Mouse (Mus musculus) intestine, postnatal 0 days (tissue): ENCODE measurements at regions not wholly inside any gene's neighbourhood (a gene's known extent, or its start where the extent isn't known, plus 50 kb on each side); places are given as distances from the start of the nearest gene placed in this dataset.

Experiments
- ATAC-seq: fragments of 200-750 bp; cut with Nextera tagmentation; 2 replicates; pipeline ENCODE4 v1.8.0; 2017; ENCODE audit warnings: mild to moderate bottlenecking, moderate TSS enrichment, moderate library complexity
- H3K27ac ChIP-seq: fragments of 300-500 bp; sonication (generic); 2 replicates; pipeline ENCODE4 v1.5.1; 2014; ENCODE audit warnings: mild to moderate bottlenecking, low read depth, low read length, moderate library complexity
- H3K27me3 ChIP-seq: fragments of 300-500 bp; sonication (generic); replicated peaks from 2 replicates; pipeline ENCODE4 v1.6.1; 2014; ENCODE audit warnings: low read length, mixed read lengths; ENCODE audit not compliant: control insufficient read depth, insufficient read depth
- H3K36me3 ChIP-seq: fragments of 300-500 bp; sonication (generic); 2 replicates; pipeline ENCODE4 v1.6.1; 2014; ENCODE audit warnings: mild to moderate bottlenecking, moderate library complexity; ENCODE audit not compliant: control insufficient read depth, insufficient read depth
- H3K4me1 ChIP-seq: fragments of 300-500 bp; sonication (generic); replicated peaks from 2 replicates; pipeline ENCODE4 v1.6.1; 2014; ENCODE audit warnings: antibody characterized with exemption, low read length, mixed read lengths; ENCODE audit not compliant: control insufficient read depth, insufficient read depth
- H3K4me2 ChIP-seq: fragments of 300-500 bp; sonication (generic); replicated peaks from 2 replicates; pipeline ENCODE4 v1.6.1; 2014; ENCODE audit warnings: low read depth, mild to moderate bottlenecking, moderate library complexity
- H3K4me3 ChIP-seq: fragments of 300-500 bp; sonication (generic); 2 replicates; pipeline ENCODE4 v1.5.1; 2014; ENCODE audit warnings: low read depth, low read length
- H3K9ac ChIP-seq: fragments of 300-500 bp; sonication (generic); 2 replicates; pipeline ENCODE4 v1.6.1; 2014; ENCODE audit warnings: mild to moderate bottlenecking, low read depth, low read length
- H3K9me3 ChIP-seq: fragments of 300-500 bp; sonication (generic); 2 replicates; pipeline ENCODE4 v1.6.1; 2016; ENCODE audit warnings: mixed run types; ENCODE audit not compliant: control insufficient read depth
- CTCF ChIP-seq: sonication (generic); IDR thresholded peaks from 2 replicates; pipeline ENCODE4 v1.5.1; 2016; ENCODE audit warnings: low read depth, mild to moderate bottlenecking, control low read depth, antibody characterized with exemption, moderate library complexity
- WGBS: fragments of 180-500 bp; shearing (Covaris S2); extraction: QIAGEN DNeasy Blood & Tissue Kit; methylation state at CpG from one replicate; pipeline ENCODE4 v1.1.7; 2014; 5-methylcytosine and 5-hydroxymethylcytosine counted together

DNA sequence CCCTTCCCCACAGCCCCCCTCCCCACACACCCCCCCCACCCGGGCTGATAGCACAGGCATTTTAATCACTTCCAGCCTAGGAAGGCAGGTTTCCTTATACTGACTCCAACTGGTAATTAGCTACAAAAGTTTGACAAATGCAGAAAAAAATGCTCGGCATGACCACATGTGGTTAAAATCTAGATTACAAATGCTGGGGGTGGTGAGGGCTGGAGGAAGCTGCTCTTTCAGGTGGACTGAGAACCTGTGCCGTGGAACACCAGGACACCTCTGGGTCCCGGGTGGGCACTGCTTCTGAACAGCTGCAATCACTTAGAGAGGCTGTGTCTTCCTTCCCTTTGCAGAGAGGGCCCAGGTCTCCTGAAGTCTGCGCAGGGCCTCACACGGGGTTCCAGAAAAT is 358.7 kb downstream of the Nuak1 start:
- Histone ChIP-seq H3K4me1 (no peaks in the 10 kb centered on the region), H3K4me2 (no peak overlapping the region), H3K4me3 (no peak overlapping the region), H3K36me3 (no peaks in the 10 kb centered on the region), H3K9me3 (no peaks in the 10 kb centered on the region), H3K9ac (no peak overlapping the region), H3K27ac (no peak overlapping the region), H3K27me3 (no peaks in the 10 kb centered on the region)
- ATAC-seq = no peak
- TF ChIP-seq CTCF = no peak
- 37% methylated on average over 6 of the region's 6 CpGs for WGBS

DNA sequence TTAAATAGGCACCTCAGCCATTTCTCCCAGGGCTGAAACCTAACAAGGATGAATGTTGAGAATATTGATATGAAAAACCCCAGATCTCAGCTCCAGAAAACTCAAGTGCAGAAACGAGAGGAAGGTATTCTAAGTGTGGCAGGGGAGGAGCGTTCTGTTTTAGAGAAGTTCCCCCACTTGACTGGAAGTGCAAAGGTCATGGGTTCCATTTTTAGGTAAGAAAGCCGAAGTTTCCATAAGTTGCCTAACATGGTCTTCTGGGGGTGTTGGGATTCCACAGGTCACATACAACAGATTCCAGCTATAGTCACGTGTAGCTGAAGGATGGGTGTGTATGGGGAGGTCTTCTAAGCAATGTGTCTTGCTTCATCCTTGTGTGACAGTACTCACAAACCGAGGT is 352.9 kb downstream of the Nuak1 start:
- no peaks in the 10 kb centered on the region for H3K36me3 ChIP-seq
- no peak for TF ChIP-seq CTCF
- no peak overlapping the region for H3K9ac ChIP-seq
- H3K4me2 ChIP-seq = no peak overlapping the region
- no peaks in the 10 kb centered on the region for H3K9me3 ChIP-seq
- H3K27me3 ChIP-seq = no peaks in the 10 kb centered on the region
- 77% methylated on average over 5 of the region's 5 CpGs for WGBS
- no peak for ATAC-seq
- H3K4me3 ChIP-seq = no peak overlapping the region
- no peaks in the 10 kb centered on the region for H3K4me1 ChIP-seq
- no peak overlapping the region for H3K27ac ChIP-seq

DNA sequence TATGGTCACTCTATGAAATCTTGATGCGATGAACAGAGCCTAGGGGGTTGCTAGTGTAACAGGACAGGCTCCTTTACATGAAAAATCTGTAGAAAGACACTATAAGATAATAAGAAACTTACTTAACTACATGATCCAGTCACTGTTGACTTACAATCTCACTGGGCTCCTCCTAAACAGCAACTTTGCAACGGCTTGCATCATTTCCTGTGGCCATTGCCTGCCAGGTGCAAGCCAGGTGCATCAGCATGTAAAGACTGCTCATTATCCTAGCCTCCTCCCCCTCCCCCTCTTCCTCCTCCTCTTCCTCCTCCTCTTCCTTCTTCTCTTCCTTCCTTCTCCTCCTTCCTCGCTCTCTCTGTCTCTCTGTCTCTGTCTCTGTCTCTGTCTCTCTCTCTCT is 352.5 kb downstream of the Nuak1 start:
- H3K4me2 ChIP-seq = no peak overlapping the region
- H3K9me3 ChIP-seq = no peaks in the 10 kb centered on the region
- no peaks in the 10 kb centered on the region for H3K36me3 ChIP-seq
- no peak overlapping the region for H3K4me3 ChIP-seq
- TF ChIP-seq CTCF = no peak
- no peak overlapping the region for H3K9ac ChIP-seq
- 84% methylated on average over 3 of the region's 3 CpGs for WGBS
- H3K27ac ChIP-seq = no peak overlapping the region
- no peak for ATAC-seq
- no peaks in the 10 kb centered on the region for H3K27me3 ChIP-seq
- no peaks in the 10 kb centered on the region for H3K4me1 ChIP-seq

DNA sequence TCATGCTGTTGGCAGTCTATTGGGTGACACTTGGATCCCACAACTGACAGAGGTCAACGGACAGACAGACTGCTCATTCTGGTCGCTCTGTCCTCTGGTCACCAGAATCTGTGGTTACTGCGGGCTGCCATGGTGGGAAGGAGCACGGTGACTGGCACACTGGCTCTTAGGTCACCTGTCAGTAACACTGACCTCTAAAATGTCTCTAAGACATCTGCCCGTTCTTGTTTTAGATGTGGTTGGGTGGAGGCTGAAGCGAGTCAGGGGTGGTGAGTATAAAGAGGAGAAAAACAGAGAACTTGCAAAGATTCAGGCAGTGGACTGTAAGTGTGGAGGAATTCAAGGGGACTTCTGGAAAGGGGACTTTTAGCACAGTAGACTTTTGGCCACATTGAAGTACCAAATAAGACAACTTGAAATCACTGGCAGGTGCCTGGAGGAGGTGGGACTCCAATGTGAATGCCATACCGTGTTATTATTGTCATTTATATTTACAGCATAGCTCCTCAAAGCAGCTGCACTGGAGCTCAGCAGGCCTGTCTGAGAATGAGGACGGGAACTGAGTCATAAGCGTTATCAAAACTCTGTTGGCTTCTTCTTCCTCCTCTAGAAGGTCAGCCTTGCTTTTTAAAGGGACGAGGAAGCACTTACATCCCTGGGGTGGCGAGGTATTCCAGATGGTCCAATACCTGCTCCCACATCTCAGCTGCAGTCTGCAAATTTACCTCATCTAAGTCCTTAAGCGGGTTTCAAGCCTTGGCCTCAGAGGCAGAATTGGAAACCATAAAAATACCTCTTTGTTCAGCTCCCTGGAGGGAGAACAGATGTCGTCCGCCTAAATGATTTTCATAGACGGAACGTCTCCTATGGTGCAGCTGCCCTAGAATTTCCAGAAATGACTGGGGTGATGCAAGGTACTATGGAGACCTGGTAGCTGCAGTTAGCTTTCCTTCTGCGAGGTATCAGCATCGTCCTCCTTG is 351.3 kb downstream of the Nuak1 start:
- 83% methylated on average over 18 of the region's 18 CpGs for WGBS
- Histone ChIP-seq H3K27ac (no peak overlapping the region), H3K4me1 (no peaks in the 10 kb centered on the region), H3K4me3 (no peak overlapping the region), H3K9me3 (no peaks in the 10 kb centered on the region), H3K36me3 (no peaks in the 10 kb centered on the region), H3K4me2 (no peak overlapping the region), H3K27me3 (no peaks in the 10 kb centered on the region), H3K9ac (no peak overlapping the region)
- ATAC-seq = no peak
- TF ChIP-seq CTCF = no peak

DNA sequence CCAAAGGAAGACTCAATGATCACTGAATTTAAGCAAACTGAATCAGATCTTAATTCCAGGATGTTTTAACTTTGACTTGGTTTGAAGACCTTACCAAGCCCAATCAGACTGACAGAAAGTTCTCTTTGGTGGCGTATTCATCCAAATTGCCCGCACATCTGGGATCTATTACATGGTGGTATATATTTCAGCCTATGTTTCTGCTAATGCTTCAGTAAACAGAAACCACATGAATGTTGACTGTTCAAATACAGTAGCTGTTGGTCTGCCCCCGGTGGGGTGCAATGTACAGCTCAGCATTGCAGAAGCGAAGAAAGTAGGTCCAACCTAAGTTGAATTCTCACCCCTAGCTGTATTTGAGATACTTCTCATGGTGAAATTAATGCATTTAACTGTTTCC is 346.5 kb downstream of the Nuak1 start:
- no peak overlapping the region for H3K4me3 ChIP-seq
- 87% methylated on average over 4 of the region's 4 CpGs for WGBS
- H3K4me2 ChIP-seq = no peak overlapping the region
- H3K9ac ChIP-seq = no peak overlapping the region
- TF ChIP-seq CTCF = no peak
- H3K9me3 ChIP-seq = no peaks in the 10 kb centered on the region
- no peaks in the 10 kb centered on the region for H3K27me3 ChIP-seq
- no peaks in the 10 kb centered on the region for H3K4me1 ChIP-seq
- no peak overlapping the region for H3K27ac ChIP-seq
- ATAC-seq = no peak
- H3K36me3 ChIP-seq = no peaks in the 10 kb centered on the region

DNA sequence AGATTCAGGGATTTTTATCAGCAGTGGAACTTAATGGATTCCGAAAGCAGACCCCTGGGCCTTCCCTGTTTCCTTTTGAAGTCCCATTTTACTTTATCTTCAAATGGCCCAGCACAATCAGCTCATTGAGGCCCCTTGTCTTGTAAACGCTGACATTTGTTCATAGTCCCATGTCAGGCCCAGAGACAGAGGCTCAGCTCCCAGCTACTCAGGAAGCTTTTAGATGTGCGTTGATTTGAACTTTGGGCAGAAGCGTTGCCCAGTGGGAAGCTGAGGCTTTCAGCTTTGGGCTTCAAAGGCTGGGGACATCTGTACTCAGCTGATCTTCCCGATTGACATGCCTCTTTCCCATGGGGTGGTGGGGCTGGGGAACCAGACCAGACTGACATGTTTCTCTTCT is 343.2 kb downstream of the Nuak1 start:
- Histone ChIP-seq H3K4me1 (no peaks in the 10 kb centered on the region), H3K36me3 (no peaks in the 10 kb centered on the region), H3K27me3 (no peaks in the 10 kb centered on the region), H3K9me3 (no peaks in the 10 kb centered on the region), H3K4me3 (no peak overlapping the region), H3K27ac (no peak overlapping the region), H3K4me2 (no peak overlapping the region), H3K9ac (no peak overlapping the region)
- 37% methylated on average over 5 of the region's 5 CpGs for WGBS
- ATAC-seq = no peak
- TF ChIP-seq CTCF = no peak
